Mouse (Mus musculus) ES-E14 (cell line): ENCODE measurements around the gene Mark2. TPM values are rescaled to one million over a fixed set of nuclear protein-coding genes. Genes with fewer than 3 reads are reported as not detected.
A peak's percentile ranks its signal among the peaks of the same experiment; 100 is the strongest.

Experiments
- DNase-seq: peaks from one replicate; pipeline ENCODE4 v3.0.0-alpha.2; 2013; ENCODE audit warnings: low read depth, low spot score
- H3K27ac ChIP-seq: 2 replicates; pipeline ENCODE4 v1.5.1; 2012; ENCODE audit warnings: low read depth, mild to moderate bottlenecking, low read length, moderate library complexity, mixed read lengths; ENCODE audit not compliant: poor library complexity, insufficient read depth, severe bottlenecking
- H3K36me3 ChIP-seq: 2 replicates; pipeline ENCODE4 v1.6.1; 2012; ENCODE audit warnings: mild to moderate bottlenecking, low read length, moderate library complexity, mixed read lengths; ENCODE audit not compliant: control insufficient read depth, poor library complexity, insufficient read depth, severe bottlenecking
- H3K4me1 ChIP-seq, 2 experiments: fragments of 150-350 bp in 1 of 2; sonication (generic) in 1 of 2; 2 replicates each; pipeline ENCODE4 v1.6.1; 2012; ENCODE audit warnings: low read length in 2 of 2, mild to moderate bottlenecking in 1 of 2, mixed read lengths in 1 of 2; ENCODE audit not compliant: control insufficient read depth in 2 of 2, insufficient read depth in 2 of 2, poor library complexity in 1 of 2
- H3K4me3 ChIP-seq, 2 experiments: fragments of 150-350 bp in 1 of 2; sonication (generic) in 1 of 2; 2 replicates each; pipeline ENCODE4 v1.5.1; 2012; ENCODE audit warnings: low read length in 2 of 2, low read depth in 1 of 2, mild to moderate bottlenecking in 1 of 2, mixed read lengths in 1 of 2; ENCODE audit not compliant: insufficient read depth in 1 of 2, poor library complexity in 1 of 2, severe bottlenecking in 1 of 2
- H3K9ac ChIP-seq: 2 replicates; pipeline ENCODE4 v1.6.1; 2012; ENCODE audit warnings: low read depth, mild to moderate bottlenecking, low read length, mixed read lengths; ENCODE audit not compliant: poor library complexity, insufficient read depth, severe bottlenecking
- H3K9me3 ChIP-seq: fragments of 150-350 bp; sonication (generic); 2 replicates; pipeline ENCODE4 v1.6.1; 2012; ENCODE audit warnings: low read depth, mild to moderate bottlenecking, low read length; ENCODE audit not compliant: control insufficient read depth, insufficient read depth
- CHD2 ChIP-seq: IDR thresholded peaks from 2 replicates; pipeline ENCODE4 v1.6.1; 2014; ENCODE audit warnings: mild to moderate bottlenecking, low read depth, low read length, inconsistent platforms
- HCFC1 ChIP-seq: IDR thresholded peaks from 2 replicates; pipeline ENCODE4 v1.6.1; 2012; ENCODE audit warnings: low read length, inconsistent platforms, borderline replicate concordance; ENCODE audit not compliant: insufficient read depth
- MAFK ChIP-seq: IDR thresholded peaks from 2 replicates; pipeline ENCODE4 v1.6.1; 2014; ENCODE audit warnings: mild to moderate bottlenecking, low read depth, low read length, inconsistent platforms; ENCODE audit not compliant: insufficient read depth
- ZC3H11A ChIP-seq: IDR thresholded peaks from 2 replicates; pipeline ENCODE4 v1.6.1; 2012; ENCODE audit warnings: low read depth, mild to moderate bottlenecking, inconsistent platforms, low read length, borderline replicate concordance
- ZNF384 ChIP-seq: IDR thresholded peaks from 2 replicates; pipeline ENCODE4 v1.6.1; 2012; ENCODE audit warnings: low read depth, low read length, inconsistent platforms
- in situ Hi-C, 2 experiments: fragments of 600-800 bp; cut with MboI; formaldehyde crosslinking; loops; one replicate each; pipeline ENCODE4 v1.15.1; 2025; ENCODE audit warnings: low sequenced_read_pairs in 2 of 2, inconsistent platforms in 1 of 2; ENCODE audit not compliant: unreplicated experiment in 2 of 2
- total RNA-seq: library from RNA; depleted of rRNA; stranded (reverse); fragments of 300-350 nt; gene quantifications from 2 replicates; pipeline ENCODE4 v1.2.3, GENCODE M21; 2012

Gene Mark2
- total RNA-seq, 1 experiment = 44.0 TPM

DNA sequence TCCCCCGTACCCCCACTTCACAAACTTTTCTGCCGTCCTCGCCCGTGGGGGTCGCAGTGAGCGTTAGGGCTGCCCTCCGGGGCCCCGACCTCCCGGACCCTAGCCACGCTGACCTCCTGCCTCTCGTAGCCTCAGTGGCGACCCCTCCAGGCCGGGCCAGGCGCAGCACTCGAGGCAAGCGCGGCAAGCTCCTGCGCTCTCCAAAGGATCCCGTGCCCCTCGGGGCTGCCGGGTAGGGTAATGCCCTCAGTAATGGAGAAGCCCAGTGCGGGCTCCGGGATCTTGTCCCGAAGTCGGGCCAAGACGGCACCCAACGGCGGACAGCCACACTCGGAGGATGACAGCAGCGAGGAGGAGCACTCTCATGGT lies 73.0 kb downstream of the Mark2 start:
- peak overlapping the region; percentile 89 for H3K27ac ChIP-seq
- TF ChIP-seq ZNF384 (no peak), HCFC1 (peak; percentile 38; the same call in 1 of the 2 replicates), MAFK (no peak), CHD2 (no peak), ZC3H11A (0 out of 2 replicates have a peak, but pooled peaks have one; percentile 26)
- H3K36me3 ChIP-seq = peaks cover 40% of the 10 kb centered on the region
- no peaks in the 10 kb centered on the region for H3K9me3 ChIP-seq
- in situ Hi-C loops = no loop called here
- peak overlapping the region; percentile 94 to 99 for H3K4me3 ChIP-seq
- H3K4me1 ChIP-seq = peaks cover 8 to 27% of the 10 kb centered on the region in 2 experiments
- H3K9ac ChIP-seq = peak overlapping the region; percentile 97
- DNase-seq = peak; percentile 82

DNA sequence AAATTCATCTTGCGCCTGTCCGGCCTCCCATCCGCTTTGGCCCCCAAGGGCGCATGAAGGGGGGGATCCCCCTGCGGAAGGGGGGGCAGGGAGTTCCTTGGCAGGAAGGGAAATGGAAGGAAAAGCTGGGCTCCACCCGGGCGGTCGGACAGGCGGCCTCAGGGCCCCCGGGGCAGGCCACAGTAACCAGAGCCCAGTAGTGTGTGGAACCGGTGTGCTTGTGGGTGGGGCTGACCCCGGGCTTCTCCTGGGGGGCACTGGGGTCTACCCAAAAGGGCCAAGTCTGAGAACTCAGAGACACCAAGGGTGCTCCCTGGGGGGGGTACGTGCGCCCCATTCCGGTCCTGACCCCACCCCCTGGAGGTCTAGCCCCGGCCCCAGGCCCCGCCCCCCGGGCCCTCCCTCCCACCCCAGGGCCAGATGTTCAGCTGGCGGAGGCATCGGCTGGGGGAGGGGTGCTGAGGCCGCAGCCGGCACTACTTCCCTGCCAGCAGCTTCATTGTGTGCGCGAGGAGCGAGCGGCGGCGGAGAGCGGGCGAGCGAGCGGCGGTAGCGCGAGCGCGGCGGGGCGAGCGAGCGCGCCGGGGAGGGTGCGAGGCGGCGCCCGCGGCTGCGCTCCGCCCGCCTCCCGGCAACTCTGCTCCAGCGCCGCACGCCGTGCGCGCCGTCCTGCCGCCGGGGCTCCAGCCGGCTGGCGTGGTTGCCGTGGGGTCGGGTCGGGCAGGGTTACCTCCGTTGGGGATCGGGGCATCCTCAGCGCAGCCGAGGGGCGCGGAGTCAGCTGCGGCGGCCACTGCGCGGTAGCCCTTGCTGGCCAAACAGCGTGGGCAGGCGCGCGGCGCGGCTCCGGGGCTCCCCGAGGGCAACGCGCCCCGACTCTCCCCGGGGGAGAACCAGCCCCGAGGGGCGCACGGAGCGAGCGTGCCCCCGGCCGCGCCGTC lies 73.6 kb downstream of the Mark2 start:
- H3K36me3 ChIP-seq = peaks cover 34% of the 10 kb centered on the region
- in situ Hi-C loops = no loop called here
- peaks cover 8 to 33% of the 10 kb centered on the region in 2 experiments for H3K4me1 ChIP-seq
- H3K4me3 ChIP-seq = peak overlapping the region; percentile 94 to 99
- no peaks in the 10 kb centered on the region for H3K9me3 ChIP-seq
- TF ChIP-seq ZNF384 = no peak
- peak; percentile 38; the same call in 1 of the 2 replicates for TF ChIP-seq HCFC1
- DNase-seq = peak; percentile 67
- H3K27ac ChIP-seq = peak overlapping the region; percentile 93
- peak overlapping the region; percentile 97 for H3K9ac ChIP-seq

DNA sequence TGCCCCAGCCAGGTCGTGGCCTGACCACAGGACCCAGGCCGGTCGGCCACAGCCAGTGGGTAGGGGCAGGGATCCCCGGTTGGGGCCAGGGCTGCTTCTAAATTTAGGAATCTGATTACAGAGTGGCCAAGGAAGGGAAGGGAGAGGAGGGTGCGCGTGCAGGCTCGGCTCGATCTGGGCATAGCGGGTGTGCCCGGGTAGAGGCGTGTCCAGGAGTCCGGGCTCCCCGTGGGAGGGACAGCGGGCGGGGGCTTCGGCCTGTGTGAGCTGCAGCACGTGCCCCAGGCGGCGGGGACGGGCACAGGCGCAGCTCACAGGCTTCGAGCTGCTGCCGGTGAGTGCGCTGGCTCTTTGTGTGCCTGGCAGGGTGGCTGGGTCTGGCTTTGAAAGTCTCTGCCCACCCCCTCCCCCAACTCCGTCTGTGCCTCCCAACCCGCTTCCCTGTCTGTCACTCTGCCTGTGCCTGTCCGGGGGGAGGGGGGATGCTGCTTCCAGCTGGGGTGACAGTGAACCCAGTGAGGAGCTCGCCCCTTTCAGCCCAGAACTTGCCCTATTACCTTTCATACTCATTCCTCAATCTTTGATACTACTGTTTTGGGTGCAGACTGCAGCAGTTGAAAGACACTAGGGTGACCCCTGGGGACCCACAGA lies 74.4 kb downstream of the Mark2 start, which contains the start of gene Rcor2:
Gene Rcor2 (plus strand): TSS at position 235 of the 651 bp plus-strand sequence.
- DNase-seq = peak; percentile 40
- Histone ChIP-seq H3K9ac (peak within 1 kb of the TSS; percentile 97), H3K4me3 (peak within 1 kb of the TSS; percentile 94 to 99), H3K4me1 (peaks cover 8 to 32% of the 10 kb centered on the region in 2 experiments), H3K9me3 (no peaks in the 10 kb centered on the region), H3K36me3 (peaks cover 26% of the 10 kb centered on the region), H3K27ac (peak within 1 kb of the TSS; percentile 93)
- TF ChIP-seq CHD2 = no peak
- TF ChIP-seq ZNF384 = no peak
- no peak for TF ChIP-seq ZC3H11A
- no peak for TF ChIP-seq HCFC1
- TF ChIP-seq MAFK = no peak
- in situ Hi-C loops = no loop called here

GRCm38 (mm10) chr19:7266421-7266831 lies 75.2 kb downstream of the Mark2 start:
- Histone ChIP-seq H3K4me3 (peak overlapping the region; percentile 94 to 99), H3K9me3 (no peaks in the 10 kb centered on the region), H3K27ac (peak overlapping the region; percentile 93), H3K36me3 (peaks cover 20% of the 10 kb centered on the region), H3K4me1 (peaks cover 8 to 30% of the 10 kb centered on the region in 2 experiments), H3K9ac (peak overlapping the region; percentile 72; the same call in 1 of the 2 replicates)
- DNase-seq = no peak
- TF ChIP-seq ZC3H11A (no peak), HCFC1 (no peak), CHD2 (no peak), MAFK (no peak), ZNF384 (no peak)
- in situ Hi-C loops = no loop called here
